Mouse (Mus musculus) MEL-GATA-1-ER (cell line): Measurements from ENCODE around the gene Shisa7.
A peak's percentile ranks its signal among the peaks of the same experiment; 100 is the strongest.
"Not testable (repeated sequence)": the region's sequence is repeated elsewhere in the genome, so short reads cannot be mapped to it uniquely, and the experiment has no call there.

ENCODE experiments used
- DNase-seq: peaks from one replicate; pipeline ENCODE4 v3.0.0-alpha.2; 2012; ENCODE audit warnings: low read depth; ENCODE audit errors: extremely low read depth

Shisa7 gene

DNA sequence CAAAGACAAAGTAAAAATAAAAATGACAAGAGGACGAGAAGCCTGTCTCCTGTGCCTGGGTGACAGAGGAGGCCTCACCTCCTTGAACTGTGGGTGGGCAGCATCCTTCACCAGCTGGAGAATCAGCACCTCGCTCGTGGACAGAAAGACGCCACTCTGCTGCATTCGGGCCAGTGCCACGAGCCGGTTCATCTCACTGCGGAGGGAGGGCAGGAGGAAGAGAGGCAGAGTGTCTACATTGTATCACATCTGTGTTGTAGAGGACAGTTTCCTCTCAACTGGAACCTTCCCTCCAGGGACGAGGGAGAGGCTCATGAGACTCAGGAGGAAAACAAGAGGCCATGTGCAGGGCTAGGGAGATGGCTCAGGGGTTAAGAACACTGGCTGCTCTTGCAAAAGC lies 4.9 kb upstream of the Shisa7 start:
- no peak for DNase-seq

- no peak for DNase-seq
These were observed 417 bp upstream of the Shisa7 start for GRCm38 (mm10) chr7:4844917-4845309.

- no peak for DNase-seq
These were observed 772 bp downstream of the Shisa7 start for GRCm38 (mm10) chr7:4843604-4844244.

DNA sequence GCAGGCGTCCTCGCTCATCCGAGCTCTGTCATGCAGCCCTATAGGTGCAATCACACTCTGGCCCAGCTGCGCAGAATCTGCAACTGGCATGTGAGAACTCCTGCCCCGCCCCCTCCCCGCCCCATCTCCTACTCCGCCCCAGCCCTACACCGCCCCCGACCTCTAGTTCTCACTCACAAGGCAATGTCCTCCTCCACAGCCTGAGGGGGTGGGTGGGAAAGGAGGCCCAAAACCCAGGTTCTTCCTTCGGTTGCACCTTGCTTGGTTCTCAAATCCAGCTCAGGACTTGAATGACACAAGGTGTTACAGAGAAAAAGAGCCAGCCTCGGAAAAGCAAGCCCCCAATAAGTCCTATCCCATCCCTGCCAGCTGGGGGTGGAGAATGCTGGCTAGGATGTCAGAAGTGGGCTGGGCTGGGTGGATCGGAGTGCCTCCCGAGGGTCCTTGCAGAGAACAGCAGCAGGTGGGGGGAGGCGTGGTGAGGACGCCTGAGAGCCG lies 1.8 kb downstream of the Shisa7 start:
- DNase-seq = peak; percentile 24

DNA sequence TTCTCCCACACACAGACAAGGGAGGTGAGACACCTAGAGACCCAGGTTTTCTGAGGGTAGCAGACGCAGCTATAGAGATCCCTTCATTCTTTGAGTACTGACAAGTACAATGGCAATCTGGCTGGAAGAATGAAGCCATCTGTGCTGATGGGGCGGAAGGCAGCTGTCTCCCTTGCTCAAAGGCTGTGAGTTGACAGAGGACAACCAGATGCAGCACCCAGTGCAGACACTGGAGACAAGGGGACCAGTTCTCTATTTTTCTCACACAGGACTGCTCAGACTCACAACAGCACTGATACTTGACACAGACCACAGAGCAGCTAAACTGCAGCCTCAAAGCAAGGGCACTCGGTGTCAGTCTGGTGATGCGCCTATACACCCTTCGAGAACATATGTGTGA lies 2.4 kb downstream of the Shisa7 start:
- DNase-seq = no peak

DNA sequence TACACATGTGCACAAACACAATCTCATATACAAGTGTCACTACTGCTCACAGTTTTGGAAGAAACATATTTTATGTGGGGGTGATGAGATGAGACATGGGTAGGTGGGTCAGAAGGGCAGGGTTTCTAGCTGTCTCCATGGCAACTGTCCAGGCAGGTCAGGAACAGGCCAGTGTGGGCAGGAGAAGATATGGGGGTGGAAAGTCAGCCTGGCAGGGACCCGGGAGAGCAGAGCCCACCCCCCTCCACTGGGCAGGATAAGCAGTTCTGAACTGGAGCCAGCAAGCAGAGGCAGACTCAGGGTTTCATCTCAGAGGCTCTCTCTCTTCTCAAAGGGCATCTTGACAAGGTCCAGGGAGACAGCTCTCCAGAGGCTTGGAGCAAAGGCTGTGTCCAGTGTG lies 6.9 kb downstream of the Shisa7 start:
- DNase-seq = no peak

DNA sequence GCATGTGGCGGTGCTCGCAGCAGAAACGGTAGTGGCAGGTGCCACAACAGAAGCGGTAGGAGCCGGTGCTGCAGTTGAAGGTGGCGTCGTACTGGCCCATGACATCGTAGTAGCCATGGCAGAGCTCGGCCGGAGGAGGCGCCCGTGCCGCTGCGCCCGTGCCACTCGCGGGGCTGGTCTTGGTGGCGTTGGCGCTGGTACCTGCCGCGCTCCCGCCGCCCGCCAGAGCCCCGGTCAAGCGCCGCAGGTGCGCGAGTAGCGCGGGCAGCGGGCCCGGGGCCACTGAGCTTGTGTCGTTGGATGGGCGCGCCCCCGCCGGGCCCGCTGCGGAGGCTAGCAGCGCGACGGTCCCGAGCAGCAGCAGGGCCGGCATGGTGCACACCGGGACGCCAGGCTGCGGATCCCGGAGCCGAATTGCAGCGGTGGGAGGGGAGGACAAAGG lies 8.1 kb downstream of the Shisa7 start:
- DNase-seq = no peak

DNA sequence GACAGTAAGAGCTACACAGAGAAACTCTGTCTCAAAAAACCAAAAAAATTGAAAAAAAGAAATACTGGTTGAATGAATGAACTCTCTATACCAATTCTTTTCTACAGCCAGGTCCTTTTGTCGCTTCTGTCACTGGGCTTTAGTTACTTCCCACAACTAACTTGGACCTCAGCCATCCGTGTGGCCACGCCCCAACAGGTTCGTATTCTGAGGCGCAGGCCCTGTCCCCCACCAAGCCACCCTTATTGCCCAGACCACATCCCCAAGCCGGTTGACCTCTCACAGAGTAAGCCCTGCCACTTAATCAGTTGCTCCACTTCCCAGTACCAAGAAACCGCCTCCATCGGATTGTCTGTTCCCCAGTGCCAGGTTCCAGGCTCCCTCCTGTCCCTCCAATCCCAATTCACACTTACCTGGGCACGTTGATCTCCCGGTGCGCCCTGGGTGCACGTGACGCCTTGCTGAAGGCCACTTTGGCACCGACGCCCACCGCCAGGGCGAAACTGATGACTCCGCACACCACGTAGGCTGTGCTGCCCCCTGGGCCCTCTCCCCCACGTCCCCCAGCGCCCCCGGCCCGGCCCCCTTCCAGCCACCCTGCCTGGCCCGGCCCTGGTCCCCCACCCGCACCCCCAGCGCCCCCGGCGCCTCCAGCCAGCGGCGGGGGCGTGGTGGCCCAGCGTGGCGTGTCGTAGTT lies 8.7 kb downstream of the Shisa7 start:
- DNase-seq = no peak

- no peak for DNase-seq
These were observed 14.0 kb downstream of the Shisa7 start for GRCm38 (mm10) chr7:4830476-4830875.

- no peak for DNase-seq
These were observed 19.1 kb downstream of the Shisa7 start for GRCm38 (mm10) chr7:4825365-4825764.

DNA sequence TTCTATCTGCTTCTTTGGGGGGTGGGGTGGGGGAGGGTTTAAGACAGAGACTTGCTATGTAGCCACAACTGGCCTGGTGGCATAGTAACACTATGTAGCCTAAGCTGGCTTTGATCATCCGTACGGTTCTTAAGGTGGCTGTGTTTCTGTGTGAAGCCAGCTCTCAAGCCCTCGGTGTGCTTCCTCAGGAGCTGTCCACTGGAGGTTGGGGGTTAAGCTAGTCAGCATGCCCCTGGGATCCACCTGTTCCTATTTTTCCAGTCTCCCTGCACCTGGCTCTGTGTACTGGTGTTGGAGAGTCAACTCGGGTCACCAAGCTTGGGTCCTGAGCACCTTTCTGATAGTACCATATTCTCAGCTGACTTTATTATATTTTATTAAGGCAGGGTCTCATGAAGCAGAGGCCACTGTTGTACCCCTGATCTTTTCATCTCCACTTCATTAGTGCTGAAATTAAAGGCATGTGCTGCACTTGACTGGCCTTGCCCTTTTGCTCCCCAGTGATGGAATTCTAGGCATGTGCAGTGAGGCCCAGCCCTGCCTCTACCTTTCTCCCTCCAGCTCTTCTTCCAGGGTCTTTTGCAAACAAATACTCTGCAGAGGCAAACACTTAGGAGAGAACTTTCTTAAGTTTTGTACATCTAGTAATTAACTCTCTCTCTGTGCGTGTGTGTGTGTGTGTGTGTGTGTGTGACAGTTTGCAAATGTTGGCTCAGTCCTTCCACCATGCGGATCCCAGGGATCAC lies 22.2 kb downstream of the Shisa7 start:
- no peak for DNase-seq

DNA sequence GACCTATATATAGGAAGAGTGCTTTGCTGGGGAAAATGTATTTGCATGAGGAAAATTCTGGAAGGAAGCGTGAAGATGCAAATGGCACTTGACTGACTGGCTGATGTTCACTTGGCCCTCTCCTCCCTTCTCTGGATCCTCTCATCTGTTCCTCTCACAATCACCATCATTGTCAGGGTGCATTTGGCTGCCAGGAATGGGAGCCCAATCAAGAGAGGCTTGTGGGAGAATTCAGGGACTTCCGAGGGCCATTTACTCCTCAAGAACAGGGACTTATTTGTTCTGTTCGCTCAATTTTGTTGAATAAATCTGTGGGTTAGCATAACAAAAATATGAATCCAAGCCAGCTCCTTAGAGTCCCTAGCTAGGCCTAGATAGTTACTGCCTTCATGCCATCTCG lies 22.8 kb downstream of the Shisa7 start:
- no peak for DNase-seq

DNA sequence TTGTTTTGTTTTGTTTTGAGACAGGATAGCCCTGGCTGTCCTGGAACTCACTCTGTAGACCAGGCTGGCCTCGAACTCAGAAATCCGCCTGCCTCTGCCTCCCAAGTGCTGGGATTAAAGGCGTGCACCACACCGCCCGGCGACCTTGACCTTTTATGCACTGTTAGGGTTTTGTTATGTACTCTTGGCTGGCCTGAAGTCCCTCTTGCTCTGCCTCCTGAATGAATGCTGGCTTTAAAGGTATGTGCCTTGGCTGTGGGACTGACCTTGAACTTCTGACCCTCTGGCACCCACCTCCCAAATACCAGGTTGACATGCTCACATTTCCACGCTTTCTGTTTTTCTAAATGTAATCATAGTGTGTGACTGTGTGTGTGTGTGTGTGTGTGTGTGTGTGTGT lies 23.6 kb downstream of the Shisa7 start:
- DNase-seq = not testable (repeated sequence)

DNA sequence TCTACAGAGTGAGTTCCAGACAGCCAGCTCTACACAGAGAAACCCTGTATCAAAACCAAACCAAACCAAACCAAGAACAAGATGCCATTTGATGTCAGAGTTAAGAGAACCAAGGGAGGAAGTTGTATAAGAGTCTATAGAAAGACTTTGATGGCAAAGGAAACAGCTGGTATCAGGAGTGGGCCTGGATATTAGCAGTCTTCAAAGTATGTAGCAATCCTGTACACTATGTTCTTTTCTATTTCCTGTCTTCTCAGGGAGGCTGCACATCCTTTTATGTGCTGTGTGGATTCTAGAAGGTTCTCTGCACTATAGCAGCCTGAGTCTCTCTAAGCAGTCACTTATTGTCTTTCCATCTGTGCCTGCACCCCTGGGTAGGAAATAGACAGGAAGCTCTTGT lies 27.9 kb downstream of the Shisa7 start:
- DNase-seq = no peak

DNA sequence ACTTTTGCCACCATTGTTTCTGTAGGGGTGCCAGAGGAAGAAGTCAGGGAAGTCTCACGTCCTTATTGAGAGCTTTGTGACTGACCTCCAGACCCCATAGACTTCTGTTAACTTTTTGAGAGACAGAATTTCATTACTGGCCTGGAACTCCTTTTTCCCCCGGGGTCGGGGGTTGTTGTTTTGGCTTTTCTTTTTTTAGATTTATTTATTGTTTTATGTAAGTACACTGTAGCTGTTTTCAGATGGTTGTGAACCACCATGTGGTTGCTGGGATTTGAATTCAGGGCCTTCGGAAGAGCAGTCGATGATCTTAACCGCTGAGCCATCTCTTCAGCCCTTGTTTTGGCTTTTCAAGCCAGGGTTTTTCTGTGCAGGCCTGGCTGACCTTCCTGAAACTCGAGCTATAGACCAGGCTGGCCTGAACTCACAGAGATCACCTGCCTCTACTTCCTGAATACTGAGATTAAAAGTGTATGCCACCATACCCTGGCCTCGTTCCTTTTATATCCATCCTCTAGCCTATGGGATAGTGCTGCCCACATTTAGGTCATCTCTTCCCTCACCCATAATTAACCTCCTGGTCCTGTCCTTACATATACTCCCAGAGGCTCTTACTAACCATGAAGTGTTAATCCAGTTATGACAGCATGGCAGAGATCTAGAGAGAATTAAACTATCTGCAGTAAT lies 31.2 kb downstream of the Shisa7 start:
- no peak for DNase-seq

GRCm38 (mm10) chr7:4812303-4813104 lies 32.0 kb downstream of the Shisa7 start, which contains the start of gene Ube2s:
Ube2s (minus strand) TSS chr7:4812590.
- peak; percentile 100 for DNase-seq

- DNase-seq = no peak
These were observed 32.6 kb downstream of the Shisa7 start for GRCm38 (mm10) chr7:4811842-4812302.

DNA sequence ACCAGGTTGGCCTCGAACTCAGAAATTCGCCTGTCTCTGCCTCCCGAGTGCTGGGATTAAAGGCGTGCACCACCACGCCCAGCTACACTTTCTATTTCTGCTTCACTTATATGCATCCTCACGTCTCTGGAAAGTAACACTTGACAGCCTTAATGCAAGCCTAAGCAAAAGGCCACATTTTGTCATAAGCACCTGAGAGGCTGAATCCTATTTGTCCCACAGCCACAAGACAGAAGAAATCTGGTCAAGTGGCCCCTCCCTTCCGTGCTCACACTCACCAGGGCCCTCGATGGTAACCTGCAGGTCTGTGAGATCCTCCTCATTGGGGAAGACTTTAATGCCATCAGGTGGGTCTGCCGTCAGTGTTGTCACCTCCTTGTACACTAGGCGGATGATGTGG lies 33.4 kb downstream of the Shisa7 start:
- not testable (repeated sequence) for DNase-seq

DNA sequence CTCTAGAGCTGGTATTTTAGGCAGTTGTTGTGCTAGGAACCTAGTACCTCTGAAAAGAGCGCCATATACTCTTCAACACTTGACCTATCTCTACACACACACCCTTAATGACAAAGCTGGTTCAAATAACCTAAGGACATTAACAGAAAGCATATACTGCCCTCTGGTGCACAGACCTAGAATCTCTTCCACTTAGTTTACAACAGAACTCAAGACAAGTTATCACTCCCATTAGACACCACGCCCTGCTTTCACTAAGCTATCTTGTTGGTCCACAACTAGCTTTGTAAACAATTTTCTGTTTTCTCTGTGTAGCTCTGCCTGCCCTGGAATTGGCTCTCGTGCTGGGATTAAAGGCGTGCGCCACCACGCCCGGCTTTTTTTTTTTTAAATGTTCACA lies 37.8 kb downstream of the Shisa7 start:
- DNase-seq = peak; percentile 58

DNA sequence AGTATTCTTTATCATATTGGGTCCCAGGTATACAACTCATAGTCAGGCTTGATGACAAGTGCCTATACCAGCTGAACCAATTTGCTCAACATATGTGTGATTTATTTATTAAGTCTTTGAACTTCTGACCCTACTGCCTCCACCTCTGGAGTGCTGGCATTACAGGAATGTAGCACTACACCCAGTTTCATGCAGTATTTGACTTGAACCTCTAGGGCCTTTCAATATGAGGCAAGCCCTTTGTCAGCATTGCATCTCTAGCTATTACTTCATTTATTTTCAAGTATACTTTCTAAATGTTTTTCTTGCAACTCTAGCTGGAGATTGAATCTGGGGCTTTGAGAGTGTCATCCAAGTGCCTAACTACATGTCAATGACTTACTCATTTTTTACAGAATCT lies 42.2 kb downstream of the Shisa7 start:
- no peak for DNase-seq
